Mouse (Mus musculus): Measurements from ENCODE around the gene Krtap16-1.

The Krtap16-1 gene

GRCm38 (mm10) chr11:99986180-99986647 lies at the start of gene Krtap16-1:
Gene Krtap16-1, minus strand, starts transcription at chr11:99986597.
- DNase-seq (ENCODE audit: low read depth): no peak

- DNase-seq (ENCODE audit: low read depth): no peak
Observed at GRCm38 (mm10) chr11:100029768-100030167, 43.4 kb upstream of the Krtap16-1 start, which contains the start of gene Krt33b. Gene Krt33b, minus strand, starts transcription at chr11:100029868.

- DNase-seq (ENCODE audit: low read depth): no peak
Observed at GRCm38 (mm10) chr11:100021438-100021837, 35.0 kb upstream of the Krtap16-1 start.

GRCm38 (mm10) chr11:100019466-100019865 lies 33.1 kb upstream of the Krtap16-1 start:
- DNase-seq (ENCODE audit: low read depth): no peak

- DNase-seq (ENCODE audit: low read depth): no peak
Observed at GRCm38 (mm10) chr11:100016112-100016511, 29.7 kb upstream of the Krtap16-1 start, which contains the start of gene Krt33a. Gene Krt33a, minus strand, starts transcription at chr11:100016212.

- no peak for DNase-seq (ENCODE audit: low read depth)
Observed at GRCm38 (mm10) chr11:100013691-100014171, 27.3 kb upstream of the Krtap16-1 start.

- no peak for DNase-seq (ENCODE audit: low read depth)
Observed at GRCm38 (mm10) chr11:100010682-100011081, 24.3 kb upstream of the Krtap16-1 start.

- no peak for DNase-seq (ENCODE audit: low read depth)
Observed at GRCm38 (mm10) chr11:100008336-100008735, 21.9 kb upstream of the Krtap16-1 start.

- DNase-seq (ENCODE audit: low read depth): peak; percentile 1
Observed at GRCm38 (mm10) chr11:100006624-100007023, 20.2 kb upstream of the Krtap16-1 start.

GRCm38 (mm10) chr11:100005905-100006304 lies 19.5 kb upstream of the Krtap16-1 start:
- no peak for DNase-seq (ENCODE audit: low read depth)

- peak; percentile 10 for DNase-seq (ENCODE audit: low read depth)
Observed at GRCm38 (mm10) chr11:100004846-100005245, 18.4 kb upstream of the Krtap16-1 start.

- no peak for DNase-seq (ENCODE audit: low read depth)
Observed at GRCm38 (mm10) chr11:99999091-99999490, 12.7 kb upstream of the Krtap16-1 start.

GRCm38 (mm10) chr11:99994384-99994661 lies 7.9 kb upstream of the Krtap16-1 start:
- DNase-seq (ENCODE audit: low read depth): no peak

- DNase-seq (ENCODE audit: low read depth): no peak
Observed at GRCm38 (mm10) chr11:99993620-99994383, 7.4 kb upstream of the Krtap16-1 start, which contains the start of gene Krtap17-1. Gene Krtap17-1, minus strand, starts transcription at chr11:99993994.

- DNase-seq (ENCODE audit: low read depth): no peak
Observed at GRCm38 (mm10) chr11:99990571-99990970, 4.2 kb upstream of the Krtap16-1 start.

- DNase-seq (ENCODE audit: low read depth): no peak
Observed at GRCm38 (mm10) chr11:99989881-99990405, 3.5 kb upstream of the Krtap16-1 start.

- no peak for DNase-seq (ENCODE audit: low read depth)
Observed at GRCm38 (mm10) chr11:99988530-99988929, 2.1 kb upstream of the Krtap16-1 start.

GRCm38 (mm10) chr11:99985291-99986092 lies 905 bp downstream of the Krtap16-1 start:
- no peak for DNase-seq (ENCODE audit: low read depth)

- no peak for DNase-seq (ENCODE audit: low read depth)
Observed at GRCm38 (mm10) chr11:99983442-99983841, 3.0 kb downstream of the Krtap16-1 start.

GRCm38 (mm10) chr11:99982731-99983130 lies 3.7 kb downstream of the Krtap16-1 start:
- DNase-seq (ENCODE audit: low read depth): no peak

- no peak for DNase-seq (ENCODE audit: low read depth)
Observed at GRCm38 (mm10) chr11:99978953-99979352, 7.4 kb downstream of the Krtap16-1 start, which contains the start of gene Krtap29-1. Gene Krtap29-1, minus strand, starts transcription at chr11:99979053.

- DNase-seq (ENCODE audit: low read depth): no peak
Observed at GRCm38 (mm10) chr11:99965961-99966360, 20.4 kb downstream of the Krtap16-1 start.
